Mouse (Mus musculus) CH12.LX (cell line): ENCODE data around the gene Gm45753. TPM values are rescaled to one million over a fixed set of nuclear protein-coding genes. Genes with fewer than 3 reads are reported as not detected.

Experiments
- DNase-seq: peaks from one replicate; pipeline ENCODE4 v3.0.0-alpha.2; 2013; ENCODE audit errors: extremely low read depth
- H3K27ac ChIP-seq: 2 replicates; pipeline ENCODE4 v1.5.1; 2012; ENCODE audit warnings: low read depth, mild to moderate bottlenecking, control low read depth, moderate library complexity; ENCODE audit not compliant: insufficient read depth
- H3K27me3 ChIP-seq: replicated peaks from 2 replicates; pipeline ENCODE3; 2012; ENCODE audit warnings: inconsistent platforms
- H3K36me3 ChIP-seq, 2 experiments: replicated peaks in 1 of 2; 2 replicates each; pipeline versions ENCODE3 to v1.6.1; 2012; ENCODE audit warnings: inconsistent platforms in 1 of 2, low read length in 1 of 2, mild to moderate bottlenecking in 1 of 2, mixed read lengths in 1 of 2, moderate library complexity in 1 of 2; ENCODE audit not compliant: control insufficient read depth in 1 of 2, insufficient read depth in 1 of 2
- H3K4me1 ChIP-seq, 2 experiments: 2 replicates each; pipeline ENCODE4 v1.6.1; 2012; ENCODE audit warnings: inconsistent platforms in 1 of 2, moderate library complexity in 1 of 2; ENCODE audit not compliant: insufficient read depth in 2 of 2, control insufficient read depth in 1 of 2
- H3K4me2 ChIP-seq: 2 replicates; pipeline ENCODE4 v1.6.1; 2012; ENCODE audit warnings: low read depth, mild to moderate bottlenecking, control low read depth; ENCODE audit not compliant: poor library complexity, insufficient read depth, severe bottlenecking
- H3K4me3 ChIP-seq, 3 experiments: fragments of 150-350 bp in 1 of 3; sonication (generic) in 1 of 3; replicated peaks in 1 of 3; 2 replicates each; pipeline versions ENCODE3 to v1.5.1; 2011 to 2012; ENCODE audit warnings: low read depth in 2 of 3, low read length in 2 of 3, mild to moderate bottlenecking in 2 of 3, moderate library complexity in 2 of 3, control low read depth in 1 of 3, improper control_type of control experiment in 1 of 3, inconsistent platforms in 1 of 3, mixed read lengths in 1 of 3; ENCODE audit not compliant: poor library complexity in 1 of 3
- H3K79me2 ChIP-seq: replicated peaks from 2 replicates; pipeline ENCODE4 v1.6.1; 2012; ENCODE audit warnings: mild to moderate bottlenecking, moderate library complexity; ENCODE audit not compliant: control insufficient read depth, poor library complexity, insufficient read depth, severe bottlenecking; ENCODE audit errors: extremely low read depth
- H3K9ac ChIP-seq: 2 replicates; pipeline ENCODE4 v1.6.1; 2012; ENCODE audit warnings: low read depth, mild to moderate bottlenecking, control low read depth, moderate library complexity; ENCODE audit not compliant: insufficient read depth
- H3K9me3 ChIP-seq: replicated peaks from 2 replicates; pipeline ENCODE3; 2012; ENCODE audit warnings: low read length, inconsistent platforms, mixed read lengths
- CHD1 ChIP-seq: IDR thresholded peaks from 2 replicates; pipeline ENCODE4 v1.6.1; 2012; ENCODE audit warnings: low read depth, low read length, improper control_type of control experiment, inconsistent platforms
- E2F4 ChIP-seq: IDR thresholded peaks from 2 replicates; pipeline ENCODE4 v1.6.1; 2011; ENCODE audit warnings: low read depth, low read length, improper control_type of control experiment; ENCODE audit not compliant: insufficient replicate concordance
- ELF1 ChIP-seq: IDR thresholded peaks from 2 replicates; pipeline ENCODE4 v1.6.1; 2014; ENCODE audit warnings: low read depth, mild to moderate bottlenecking, inconsistent platforms, low read length, improper control_type of control experiment
- ETS1 ChIP-seq: conservative IDR thresholded peaks from 2 replicates; pipeline ENCODE4 v1.6.1; 2012; ENCODE audit warnings: low read depth, mild to moderate bottlenecking, inconsistent platforms, low read length, improper control_type of control experiment, moderate library complexity
- GABPA ChIP-seq: IDR thresholded peaks from 2 replicates; pipeline ENCODE4 v1.6.1; 2012; ENCODE audit warnings: low read depth, low read length, improper control_type of control experiment, inconsistent platforms; ENCODE audit not compliant: insufficient replicate concordance
- IRF4 ChIP-seq: IDR thresholded peaks from 2 replicates; pipeline ENCODE4 v1.6.1; 2014; ENCODE audit warnings: low read depth, mild to moderate bottlenecking, inconsistent platforms, low read length, improper control_type of control experiment
- JUN ChIP-seq: IDR thresholded peaks from 2 replicates; pipeline ENCODE4 v1.6.1; 2011; ENCODE audit warnings: low read depth, mild to moderate bottlenecking, low read length, improper control_type of control experiment, moderate library complexity; ENCODE audit not compliant: insufficient read depth
- MAFK ChIP-seq: IDR thresholded peaks from 2 replicates; pipeline ENCODE4 v1.6.1; 2011; ENCODE audit warnings: low read length, improper control_type of control experiment; ENCODE audit not compliant: insufficient replicate concordance
- MAX ChIP-seq: IDR thresholded peaks from 2 replicates; pipeline ENCODE4 v1.6.1; 2011; ENCODE audit warnings: low read length, improper control_type of control experiment
- MAZ ChIP-seq: IDR thresholded peaks from 2 replicates; pipeline ENCODE4 v1.6.1; 2012; ENCODE audit warnings: low read depth, mild to moderate bottlenecking, inconsistent platforms, low read length, improper control_type of control experiment, moderate library complexity
- MYC ChIP-seq: IDR thresholded peaks from 2 replicates; pipeline ENCODE4 v1.6.1; 2011; ENCODE audit warnings: low read depth, mild to moderate bottlenecking, improper control_type of control experiment, low read length
- NELFE ChIP-seq: IDR thresholded peaks from 2 replicates; pipeline ENCODE4 v1.6.1; 2011; ENCODE audit warnings: low read depth, low read length, improper control_type of control experiment
- POLR2AphosphoS2 ChIP-seq: IDR thresholded peaks from 2 replicates; pipeline ENCODE4 v1.6.1; 2011; ENCODE audit warnings: low read depth, low read length, improper control_type of control experiment
- RCOR1 ChIP-seq: conservative IDR thresholded peaks from 2 replicates; pipeline ENCODE4 v1.6.1; 2012; ENCODE audit warnings: low read depth, mild to moderate bottlenecking, inconsistent platforms, low read length, improper control_type of control experiment
- SIN3A ChIP-seq: IDR thresholded peaks from 2 replicates; pipeline ENCODE4 v1.6.1; 2012; ENCODE audit warnings: low read length, improper control_type of control experiment, inconsistent platforms
- TBP ChIP-seq: conservative IDR thresholded peaks from 2 replicates; pipeline ENCODE4 v1.6.1; 2011; ENCODE audit warnings: low read depth, low read length, improper control_type of control experiment
- USF2 ChIP-seq: conservative IDR thresholded peaks from 2 replicates; pipeline ENCODE4 v1.6.1; 2011; ENCODE audit warnings: low read depth, low read length, improper control_type of control experiment
- ZMIZ1 ChIP-seq: IDR thresholded peaks from 2 replicates; pipeline ENCODE4 v1.6.1; 2012; ENCODE audit warnings: low read depth, mild to moderate bottlenecking, inconsistent platforms, low read length, improper control_type of control experiment
- dilution Hi-C: fragments of 300-500 bp; cut with MboI; formaldehyde crosslinking; loops from 2 replicates; pipeline ENCODE4 v1.14.3; 2020; ENCODE audit warnings: low sequenced_read_pairs; ENCODE audit not compliant: extremely low pct_unique_long_range_greater_than_20kb, extremely low pct_ligation_motif_present
- in situ Hi-C: fragments of 300-500 bp; cut with MboI; formaldehyde crosslinking; loops from 3 replicates; pipeline ENCODE4 v1.14.3; 2019; ENCODE audit warnings: low sequenced_read_pairs, low pct_ligation_motif_present, low pct_unique_long_range_greater_than_20kb, mixed read lengths
- polyA plus RNA-seq: library from polyadenylated mRNA; unstranded; fragments of >175 nt; gene quantifications from 2 replicates; pipeline ENCODE4 v1.2.1, GENCODE M21; 2012; ENCODE audit warnings: low read depth; ENCODE audit not compliant: insufficient read length
- total RNA-seq, 2 experiments: library from RNA; depleted of rRNA; stranded (reverse); fragments of 300-350 nt in 1 of 2; fragments of >200 nt in 1 of 2; gene quantifications; 2 replicates each; pipeline ENCODE4 v1.2.3; 2012 to 2014

Gm45753 gene
- total and polyA plus RNA-seq, 3 experiments: not detected

- in situ Hi-C loops (no loop called here), dilution Hi-C loops (no loop called here)
- no peak for DNase-seq
Measured at GRCm38 (mm10) chr8:45262851-45263250, 45.4 kb downstream of the Gm45753 start.

GRCm38 (mm10) chr8:45261920-45262319 is 46.3 kb downstream of the Gm45753 start, which contains the start of gene F11:
Gene F11, minus strand, starts transcription at chr8:45262031.
- peaks cover 16% of the 10 kb centered on the region for H3K9me3 ChIP-seq
- no peak within 1 kb of the TSS for H3K9ac ChIP-seq
- dilution Hi-C loops (no loop called here), in situ Hi-C loops (no loop called here)
- DNase-seq: no peak
- H3K4me3 ChIP-seq: no peak within 1 kb of the TSS
- no peaks in the 10 kb centered on the region for H3K27me3 ChIP-seq
- TF ChIP-seq RCOR1 (no peak), ELF1 (no peak), TBP (no peak), USF2 (no peak), MAFK (no peak), GABPA (no peak), MYC (no peak), NELFE (no peak), ZMIZ1 (no peak), CHD1 (no peak), POLR2AphosphoS2 (no peak), MAX (no peak)
- no peaks in the 10 kb centered on the region for H3K4me1 ChIP-seq
- no peak within 1 kb of the TSS for H3K27ac ChIP-seq
- H3K4me2 ChIP-seq: no peak within 1 kb of the TSS
- H3K79me2 ChIP-seq: no peaks in the 10 kb centered on the region
- H3K36me3 ChIP-seq: no peaks in the 10 kb centered on the region

More at GRCm38 (mm10) chr8:45262851-45263250, 45.4 kb downstream of the Gm45753 start:
- no peaks in the 10 kb centered on the region for H3K4me1 ChIP-seq
- H3K79me2 ChIP-seq: no peaks in the 10 kb centered on the region
- no peaks in the 10 kb centered on the region for H3K36me3 ChIP-seq
- H3K9ac ChIP-seq: no peak overlapping the region
- no peak overlapping the region for H3K4me3 ChIP-seq
- H3K4me2 ChIP-seq: no peak overlapping the region
- no peaks in the 10 kb centered on the region for H3K27me3 ChIP-seq
- H3K9me3 ChIP-seq: peaks cover 17% of the 10 kb centered on the region
- no peak for TF ChIP-seq JUN
- no peak overlapping the region for H3K27ac ChIP-seq

DNA sequence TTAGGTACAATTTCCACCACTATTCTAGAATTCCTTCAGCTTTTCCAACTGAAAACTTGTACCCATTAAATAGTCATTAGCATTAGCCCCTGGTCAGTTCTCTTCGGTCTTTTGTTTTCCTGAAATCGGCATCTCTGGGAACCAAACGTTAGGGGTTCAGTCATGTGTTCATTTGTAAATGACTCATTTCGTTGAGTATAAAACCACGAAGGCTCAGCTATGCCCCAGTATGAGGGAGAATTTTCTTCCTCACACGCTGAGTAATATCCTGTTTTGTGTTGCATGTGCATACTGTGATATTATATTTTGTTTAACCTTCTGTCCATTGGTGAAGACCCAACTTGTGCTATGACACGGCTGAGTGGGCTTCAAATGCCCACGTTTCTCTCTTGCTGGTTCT is 49.8 kb downstream of the Gm45753 start:
- in situ Hi-C loops: no loop called here
- Histone ChIP-seq H3K79me2 (no peaks in the 10 kb centered on the region), H3K9ac (no peak overlapping the region), H3K27ac (no peak overlapping the region), H3K4me2 (no peak overlapping the region), H3K9me3 (peaks cover 12% of the 10 kb centered on the region), H3K4me3 (no peak overlapping the region), H3K27me3 (no peaks in the 10 kb centered on the region), H3K36me3 (no peaks in the 10 kb centered on the region), H3K4me1 (no peaks in the 10 kb centered on the region)
- no peak for TF ChIP-seq MAZ
- no peak for TF ChIP-seq CHD1
- TF ChIP-seq SIN3A: no peak
- no peak for TF ChIP-seq USF2
- no peak for TF ChIP-seq ETS1
- no peak for TF ChIP-seq IRF4
- TF ChIP-seq RCOR1: no peak
- no peak for TF ChIP-seq E2F4
- no peak for DNase-seq
- dilution Hi-C loops: no loop called here
